Mouse (Mus musculus) liver, postnatal 0 days (tissue): ENCODE results near the gene Olfr46.

ENCODE experiments used
- CTCF ChIP-seq: sonication (generic); IDR thresholded peaks from 2 replicates; pipeline ENCODE4 v1.5.1; 2016; ENCODE audit warnings: antibody characterized with exemption, low read depth
- EP300 ChIP-seq: IDR thresholded peaks from 2 replicates; pipeline ENCODE4 v1.6.1; 2016; ENCODE audit warnings: antibody characterized with exemption, low read depth, mild to moderate bottlenecking

DNA sequence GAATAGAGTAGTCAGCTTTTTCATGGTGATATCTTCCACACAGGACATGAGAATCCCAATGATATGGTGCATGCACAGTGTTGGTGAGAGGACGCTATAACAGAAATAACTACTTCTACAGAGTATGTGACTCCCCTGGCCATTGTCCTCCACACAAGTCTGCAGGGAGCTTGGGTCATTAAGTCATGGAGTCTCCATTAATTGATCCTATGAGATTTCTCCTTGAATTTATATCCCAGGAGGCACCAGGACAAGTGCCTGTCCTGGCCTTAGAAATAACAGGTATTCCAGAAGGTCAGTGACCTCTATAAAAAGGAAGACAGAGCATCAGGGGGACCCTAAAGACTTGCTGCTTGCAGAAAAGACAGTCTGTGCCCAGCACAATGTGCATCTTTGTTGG, 45.1 kb downstream of the Olfr46 start, which contains the start of gene Olfr53:
- TF ChIP-seq CTCF (no peak), EP300 (no peak)
